Mouse (Mus musculus) ZHBTc4 (cell line): Measurements from ENCODE around the gene Krt16.
"Not testable (repeated sequence)": the region's sequence is repeated elsewhere in the genome, so short reads cannot be mapped to it uniquely, and the experiment has no call there.

ENCODE experiments used
- DNase-seq: peaks from one replicate; pipeline ENCODE4 v3.0.0-alpha.2; 2011; ENCODE audit warnings: low read depth, low spot score

Krt16 gene

GRCm38 (mm10) chr11:100257967-100258366 is 9.3 kb upstream of the Krt16 start:
- DNase-seq, result no peak

GRCm38 (mm10) chr11:100255514-100255913 is 6.8 kb upstream of the Krt16 start:
- no peak for DNase-seq

GRCm38 (mm10) chr11:100254360-100255090 is 5.8 kb upstream of the Krt16 start:
- peak; percentile 71 for DNase-seq

GRCm38 (mm10) chr11:100246471-100246870 is 2.2 kb downstream of the Krt16 start:
- not testable (repeated sequence) for DNase-seq

GRCm38 (mm10) chr11:100240272-100240671 is 8.4 kb downstream of the Krt16 start:
- DNase-seq, result not testable (repeated sequence)

- DNase-seq, result peak; percentile 60
Measured at GRCm38 (mm10) chr11:100221741-100222140, 27.0 kb downstream of the Krt16 start.

GRCm38 (mm10) chr11:100219304-100219703 is 29.4 kb downstream of the Krt16 start:
- DNase-seq, result no peak

- no peak for DNase-seq
Measured at GRCm38 (mm10) chr11:100208542-100208941, 40.2 kb downstream of the Krt16 start.

GRCm38 (mm10) chr11:100207498-100207897 is 41.2 kb downstream of the Krt16 start, which contains the start of gene Krt14:
Gene Krt14, minus strand, starts transcription at chr11:100207548.
- DNase-seq, result no peak

GRCm38 (mm10) chr11:100203448-100203847 is 45.3 kb downstream of the Krt16 start:
- DNase-seq, result peak; percentile 79

GRCm38 (mm10) chr11:100202906-100203305 is 45.8 kb downstream of the Krt16 start:
- DNase-seq, result no peak

- DNase-seq, result peak; percentile 90
Measured at GRCm38 (mm10) chr11:100200104-100200820, 48.4 kb downstream of the Krt16 start.

- DNase-seq, result peak; percentile 74
Measured at GRCm38 (mm10) chr11:100198666-100199065, 50.0 kb downstream of the Krt16 start.
